Mouse (Mus musculus) CH12.LX (cell line): Measurements from ENCODE around the gene Ggcx. TPM values are rescaled to one million over a fixed set of nuclear protein-coding genes. Genes with fewer than 3 reads are reported as not detected.

Experiments used
- DNase-seq: peaks from one replicate; pipeline ENCODE4 v3.0.0-alpha.2; 2013; ENCODE audit errors: extremely low read depth
- H3K27ac ChIP-seq: 2 replicates; pipeline ENCODE4 v1.5.1; 2012; ENCODE audit warnings: low read depth, mild to moderate bottlenecking, control low read depth, moderate library complexity; ENCODE audit not compliant: insufficient read depth
- H3K27me3 ChIP-seq: replicated peaks from 2 replicates; pipeline ENCODE3; 2012; ENCODE audit warnings: inconsistent platforms
- H3K36me3 ChIP-seq, 2 experiments: replicated peaks in 1 of 2; 2 replicates each; pipeline versions ENCODE3 to v1.6.1; 2012; ENCODE audit warnings: inconsistent platforms in 1 of 2, low read length in 1 of 2, mild to moderate bottlenecking in 1 of 2, mixed read lengths in 1 of 2, moderate library complexity in 1 of 2; ENCODE audit not compliant: control insufficient read depth in 1 of 2, insufficient read depth in 1 of 2
- H3K4me1 ChIP-seq, 2 experiments: 2 replicates each; pipeline ENCODE4 v1.6.1; 2012; ENCODE audit warnings: inconsistent platforms in 1 of 2, moderate library complexity in 1 of 2; ENCODE audit not compliant: insufficient read depth in 2 of 2, control insufficient read depth in 1 of 2
- H3K4me2 ChIP-seq: 2 replicates; pipeline ENCODE4 v1.6.1; 2012; ENCODE audit warnings: low read depth, mild to moderate bottlenecking, control low read depth; ENCODE audit not compliant: poor library complexity, insufficient read depth, severe bottlenecking
- H3K4me3 ChIP-seq, 3 experiments: fragments of 150-350 bp in 1 of 3; sonication (generic) in 1 of 3; replicated peaks in 1 of 3; 2 replicates each; pipeline versions ENCODE3 to v1.5.1; 2011 to 2012; ENCODE audit warnings: low read depth in 2 of 3, low read length in 2 of 3, mild to moderate bottlenecking in 2 of 3, moderate library complexity in 2 of 3, control low read depth in 1 of 3, improper control_type of control experiment in 1 of 3, inconsistent platforms in 1 of 3, mixed read lengths in 1 of 3; ENCODE audit not compliant: poor library complexity in 1 of 3
- H3K79me2 ChIP-seq: replicated peaks from 2 replicates; pipeline ENCODE4 v1.6.1; 2012; ENCODE audit warnings: mild to moderate bottlenecking, moderate library complexity; ENCODE audit not compliant: control insufficient read depth, poor library complexity, insufficient read depth, severe bottlenecking; ENCODE audit errors: extremely low read depth
- H3K9ac ChIP-seq: 2 replicates; pipeline ENCODE4 v1.6.1; 2012; ENCODE audit warnings: low read depth, mild to moderate bottlenecking, control low read depth, moderate library complexity; ENCODE audit not compliant: insufficient read depth
- H3K9me3 ChIP-seq: replicated peaks from 2 replicates; pipeline ENCODE3; 2012; ENCODE audit warnings: low read length, inconsistent platforms, mixed read lengths
- E2F4 ChIP-seq: IDR thresholded peaks from 2 replicates; pipeline ENCODE4 v1.6.1; 2011; ENCODE audit warnings: low read depth, low read length, improper control_type of control experiment; ENCODE audit not compliant: insufficient replicate concordance
- EP300 ChIP-seq: IDR thresholded peaks from 2 replicates; pipeline ENCODE4 v1.6.1; 2011; ENCODE audit warnings: low read length, improper control_type of control experiment
- ETS1 ChIP-seq: conservative IDR thresholded peaks from 2 replicates; pipeline ENCODE4 v1.6.1; 2012; ENCODE audit warnings: low read depth, mild to moderate bottlenecking, inconsistent platforms, low read length, improper control_type of control experiment, moderate library complexity
- GABPA ChIP-seq: IDR thresholded peaks from 2 replicates; pipeline ENCODE4 v1.6.1; 2012; ENCODE audit warnings: low read depth, low read length, improper control_type of control experiment, inconsistent platforms; ENCODE audit not compliant: insufficient replicate concordance
- HCFC1 ChIP-seq: IDR thresholded peaks from 2 replicates; pipeline ENCODE4 v1.6.1; 2012; ENCODE audit warnings: low read depth, mild to moderate bottlenecking, inconsistent platforms, low read length, improper control_type of control experiment
- JUN ChIP-seq: IDR thresholded peaks from 2 replicates; pipeline ENCODE4 v1.6.1; 2011; ENCODE audit warnings: low read depth, mild to moderate bottlenecking, low read length, improper control_type of control experiment, moderate library complexity; ENCODE audit not compliant: insufficient read depth
- JUND ChIP-seq: conservative IDR thresholded peaks from 2 replicates; pipeline ENCODE4 v1.6.1; 2011; ENCODE audit warnings: low read depth, low read length, improper control_type of control experiment
- KAT2A ChIP-seq: IDR thresholded peaks from 2 replicates; pipeline ENCODE4 v1.6.1; 2012; ENCODE audit warnings: low read length, improper control_type of control experiment, inconsistent platforms; ENCODE audit not compliant: insufficient replicate concordance
- MAFK ChIP-seq: IDR thresholded peaks from 2 replicates; pipeline ENCODE4 v1.6.1; 2011; ENCODE audit warnings: low read length, improper control_type of control experiment; ENCODE audit not compliant: insufficient replicate concordance
- MAZ ChIP-seq: IDR thresholded peaks from 2 replicates; pipeline ENCODE4 v1.6.1; 2012; ENCODE audit warnings: low read depth, mild to moderate bottlenecking, inconsistent platforms, low read length, improper control_type of control experiment, moderate library complexity
- MEF2A ChIP-seq: IDR thresholded peaks from 2 replicates; pipeline ENCODE4 v1.6.1; 2014; ENCODE audit warnings: low read depth, mild to moderate bottlenecking, inconsistent platforms, low read length, improper control_type of control experiment, borderline replicate concordance
- MXI1 ChIP-seq: IDR thresholded peaks from 2 replicates; pipeline ENCODE4 v1.6.1; 2011; ENCODE audit warnings: mild to moderate bottlenecking, low read depth, low read length, improper control_type of control experiment
- POLR2A ChIP-seq: IDR thresholded peaks from 2 replicates; pipeline ENCODE4 v1.6.1; 2011; ENCODE audit warnings: low read depth, mild to moderate bottlenecking, improper control_type of control experiment, low read length
- POLR2AphosphoS2 ChIP-seq: IDR thresholded peaks from 2 replicates; pipeline ENCODE4 v1.6.1; 2011; ENCODE audit warnings: low read depth, low read length, improper control_type of control experiment
- RCOR1 ChIP-seq: conservative IDR thresholded peaks from 2 replicates; pipeline ENCODE4 v1.6.1; 2012; ENCODE audit warnings: low read depth, mild to moderate bottlenecking, inconsistent platforms, low read length, improper control_type of control experiment
- SMC3 ChIP-seq: IDR thresholded peaks from 2 replicates; pipeline ENCODE4 v1.6.1; 2011; ENCODE audit warnings: low read depth, low read length, improper control_type of control experiment
- TBP ChIP-seq: conservative IDR thresholded peaks from 2 replicates; pipeline ENCODE4 v1.6.1; 2011; ENCODE audit warnings: low read depth, low read length, improper control_type of control experiment
- USF1 ChIP-seq: IDR thresholded peaks from 2 replicates; pipeline ENCODE4 v1.6.1; 2014; ENCODE audit warnings: low read depth, mild to moderate bottlenecking, inconsistent platforms, low read length, improper control_type of control experiment
- USF2 ChIP-seq: conservative IDR thresholded peaks from 2 replicates; pipeline ENCODE4 v1.6.1; 2011; ENCODE audit warnings: low read depth, low read length, improper control_type of control experiment
- ZC3H11A ChIP-seq: IDR thresholded peaks from 2 replicates; pipeline ENCODE4 v1.6.1; 2012; ENCODE audit warnings: low read depth, mild to moderate bottlenecking, inconsistent platforms, low read length, improper control_type of control experiment
- ZMIZ1 ChIP-seq: IDR thresholded peaks from 2 replicates; pipeline ENCODE4 v1.6.1; 2012; ENCODE audit warnings: low read depth, mild to moderate bottlenecking, inconsistent platforms, low read length, improper control_type of control experiment
- dilution Hi-C: fragments of 300-500 bp; cut with MboI; formaldehyde crosslinking; loops from 2 replicates; pipeline ENCODE4 v1.14.3; 2020; ENCODE audit warnings: low sequenced_read_pairs; ENCODE audit not compliant: extremely low pct_unique_long_range_greater_than_20kb, extremely low pct_ligation_motif_present
- in situ Hi-C: fragments of 300-500 bp; cut with MboI; formaldehyde crosslinking; loops from 3 replicates; pipeline ENCODE4 v1.14.3; 2019; ENCODE audit warnings: low sequenced_read_pairs, low pct_ligation_motif_present, low pct_unique_long_range_greater_than_20kb, mixed read lengths
- polyA plus RNA-seq: library from polyadenylated mRNA; unstranded; fragments of >175 nt; gene quantifications from 2 replicates; pipeline ENCODE4 v1.2.1, GENCODE M21; 2012; ENCODE audit warnings: low read depth; ENCODE audit not compliant: insufficient read length
- total RNA-seq, 2 experiments: library from RNA; depleted of rRNA; stranded (reverse); fragments of 300-350 nt in 1 of 2; fragments of >200 nt in 1 of 2; gene quantifications; 2 replicates each; pipeline ENCODE4 v1.2.3; 2012 to 2014

Gene Ggcx
- total and polyA plus RNA-seq, 3 experiments: 5.2 to 7.8 (median 6.7) TPM

- Histone ChIP-seq H3K9me3 (no peaks in the 10 kb centered on the region), H3K27me3 (peaks cover 3% of the 10 kb centered on the region), H3K9ac (no peak overlapping the region), H3K27ac (no peak overlapping the region), H3K4me2 (no peak overlapping the region), H3K4me1 (peaks cover 2 to 12% of the 10 kb centered on the region in 2 experiments; a peak in 3 of 4 replicates), H3K79me2 (no peaks in the 10 kb centered on the region)
- dilution Hi-C loops: no loop called here
- no peak for TF ChIP-seq RCOR1
- TF ChIP-seq USF2: no peak
- no peak for TF ChIP-seq SMC3
- TF ChIP-seq MAFK: no peak
- TF ChIP-seq TBP: no peak
- no peak for TF ChIP-seq POLR2AphosphoS2
- TF ChIP-seq E2F4: no peak
- TF ChIP-seq KAT2A: no peak
- no peak for TF ChIP-seq MXI1
- no peak for TF ChIP-seq EP300
- no peak for TF ChIP-seq ETS1
- TF ChIP-seq ZC3H11A: no peak
- no peak for TF ChIP-seq POLR2A
- no peak for TF ChIP-seq ZMIZ1
- TF ChIP-seq JUN: no peak
- TF ChIP-seq MAZ: no peak
- no peak for TF ChIP-seq JUND
- no peak for TF ChIP-seq USF1
- TF ChIP-seq, all 38 proteins: peak for 0
- H3K36me3 ChIP-seq: no peaks in the 10 kb centered on the region
- no peak overlapping the region for H3K4me3 ChIP-seq
- DNase-seq: no peak
- in situ Hi-C loops: no loop called here
Measured at GRCm38 (mm10) chr6:72373184-72373583, 40.9 kb upstream of the Ggcx start.

DNA sequence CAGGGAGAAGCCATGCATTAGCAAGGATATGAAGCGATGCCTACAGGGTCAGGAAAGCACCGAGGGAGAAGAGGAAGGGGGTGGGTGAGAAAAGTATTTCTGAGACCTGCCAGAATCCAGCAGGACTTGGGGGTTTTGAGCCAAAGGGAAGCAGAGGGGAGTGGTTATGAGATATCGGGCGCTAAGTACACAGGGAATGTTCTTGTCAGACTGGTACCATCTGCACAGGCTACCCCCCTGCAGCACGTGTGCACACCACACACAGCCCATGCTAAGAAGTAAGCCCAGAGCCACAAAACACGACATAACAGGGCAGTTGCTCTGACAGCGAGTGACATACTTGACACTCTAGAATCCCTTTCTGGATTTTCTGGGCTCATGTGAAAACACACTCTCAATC is 39.9 kb upstream of the Ggcx start:
- peaks cover 4% of the 10 kb centered on the region for H3K27me3 ChIP-seq
- H3K4me3 ChIP-seq: no peak overlapping the region
- H3K79me2 ChIP-seq: no peaks in the 10 kb centered on the region
- no peak overlapping the region for H3K9ac ChIP-seq
- no peak overlapping the region for H3K27ac ChIP-seq
- no peaks in the 10 kb centered on the region for H3K36me3 ChIP-seq
- no peaks in the 10 kb centered on the region for H3K9me3 ChIP-seq
- in situ Hi-C loops: no loop called here
- no peak overlapping the region for H3K4me2 ChIP-seq
- H3K4me1 ChIP-seq: peaks cover 2 to 12% of the 10 kb centered on the region in 2 experiments; a peak in 3 of 4 replicates
- TF ChIP-seq EP300 (no peak), MEF2A (no peak), HCFC1 (no peak), ETS1 (no peak), GABPA (no peak)
- dilution Hi-C loops: no loop called here
- no peak for DNase-seq
